Mouse (Mus musculus): ENCODE measurements around the gene Lrig3. TPM values are rescaled to one million over a fixed set of nuclear protein-coding genes. Genes with fewer than 3 reads are reported as not detected.

The Lrig3 gene
- polyA plus RNA-seq, 1 experiment from 2014 or later: 1.9 TPM

DNA sequence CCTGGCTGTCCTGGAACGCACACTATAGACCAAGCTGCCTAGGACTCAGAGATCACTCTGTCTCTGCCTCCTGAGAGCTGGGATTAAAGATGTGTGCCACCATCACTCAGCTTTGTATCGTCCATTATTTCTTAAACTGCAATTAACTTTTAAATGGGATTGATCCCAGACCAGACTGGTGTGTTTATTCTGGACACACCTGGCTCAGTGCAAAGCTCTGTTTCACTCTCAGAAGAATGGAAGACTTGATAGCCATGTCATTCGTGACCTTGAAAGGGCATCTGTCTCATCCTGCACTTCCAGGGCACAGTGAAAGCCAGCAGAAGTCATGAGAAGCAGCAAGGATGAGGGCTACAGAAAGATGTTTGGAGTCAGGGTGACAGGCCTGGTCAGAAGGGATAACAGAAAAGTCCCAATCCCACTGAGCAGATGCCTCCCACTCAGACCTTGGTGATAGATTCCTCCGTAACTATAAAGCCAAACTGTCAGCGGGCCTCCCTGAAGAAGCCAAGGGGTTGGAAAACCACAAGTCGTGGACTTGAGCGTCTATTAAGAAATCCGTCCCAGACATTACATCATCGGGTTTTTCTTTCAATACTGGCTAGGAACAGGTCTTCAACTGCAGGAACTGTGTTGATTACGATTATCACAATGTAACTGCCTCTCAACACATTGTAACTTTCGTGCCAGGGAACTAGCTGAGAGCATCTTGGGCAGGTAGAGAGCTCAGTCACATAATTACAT lies 25.5 kb upstream of the Lrig3 start:
- Histone ChIP-seq H3K4me3 (no peak overlapping the region), H3K4me1 (no peaks in the 10 kb centered on the region), H3K36me3 (no peaks in the 10 kb centered on the region), H3K9me3 (no peaks in the 10 kb centered on the region), H3K27me3 (no peaks in the 10 kb centered on the region), H3K9ac (replicated peaks) (no peak overlapping the region), H3K27ac (replicated peaks) (no peak overlapping the region), H3K4me2 (replicated peaks) (no peak overlapping the region)
- 57% methylated on average over 11 of the region's 11 CpGs for WGBS
- ATAC-seq (replicated peaks): no peak

DNA sequence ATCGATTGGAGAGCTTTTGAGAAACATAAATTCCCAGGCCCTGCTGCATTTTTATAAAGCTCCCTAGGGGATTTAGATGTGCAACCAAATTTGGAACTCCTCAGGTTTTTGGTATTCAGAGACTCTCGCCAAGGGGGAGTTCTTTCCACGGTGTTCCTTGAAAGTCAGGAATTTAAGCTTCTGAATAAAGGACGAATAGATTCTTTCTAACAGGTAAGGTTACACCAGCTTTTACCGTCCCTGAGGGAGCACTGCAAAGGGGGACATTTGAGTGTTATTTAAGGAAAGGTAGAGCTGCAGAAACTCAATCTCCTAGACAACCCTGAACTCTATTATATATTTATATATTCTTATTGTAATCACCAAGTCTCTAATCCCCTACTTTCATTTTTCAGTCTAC lies 22.9 kb upstream of the Lrig3 start:
- no peaks in the 10 kb centered on the region for H3K9me3 ChIP-seq
- ATAC-seq (replicated peaks): no peak
- H3K4me3 ChIP-seq: no peak overlapping the region
- no peaks in the 10 kb centered on the region for H3K36me3 ChIP-seq
- H3K27ac ChIP-seq (replicated peaks): no peak overlapping the region
- no peak overlapping the region for H3K4me2 ChIP-seq (replicated peaks)
- 23% methylated on average over 5 of the region's 5 CpGs for WGBS
- no peak overlapping the region for H3K9ac ChIP-seq (replicated peaks)
- H3K27me3 ChIP-seq: no peaks in the 10 kb centered on the region
- H3K4me1 ChIP-seq: no peaks in the 10 kb centered on the region

DNA sequence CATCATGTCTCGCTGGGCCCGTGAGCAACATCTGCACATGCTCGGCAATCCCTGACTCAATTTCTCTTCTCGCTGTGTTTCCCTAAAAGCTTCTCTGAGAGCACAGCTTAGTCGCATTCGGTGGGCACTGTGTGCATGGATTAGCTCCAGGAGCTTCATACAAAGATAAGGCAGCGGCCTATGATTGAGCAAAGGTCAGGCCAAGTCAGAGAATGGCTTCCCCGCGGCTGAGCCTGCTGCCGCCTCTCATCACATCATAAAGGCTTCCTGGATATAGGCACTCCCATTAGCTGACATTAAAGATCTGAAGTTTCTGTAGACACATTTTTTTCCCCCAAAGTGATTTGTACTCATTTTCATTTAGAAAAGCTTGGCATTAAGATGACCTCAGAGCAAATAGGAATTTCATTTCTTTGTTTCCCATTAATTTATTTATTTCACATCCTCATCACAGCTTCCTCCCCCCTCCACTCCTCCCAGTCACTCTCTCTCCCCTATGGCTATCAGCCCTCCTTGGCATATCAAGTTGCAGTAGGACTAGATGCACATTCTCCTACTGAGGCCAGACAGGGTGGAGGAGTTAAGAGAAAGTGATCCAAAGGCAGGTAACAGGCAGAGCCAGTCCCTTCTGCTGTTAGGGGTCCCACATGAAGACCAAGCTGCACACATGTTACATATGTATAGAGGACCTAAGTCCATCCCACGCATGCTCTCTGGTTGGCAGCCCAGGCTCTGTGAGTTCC lies 21.0 kb upstream of the Lrig3 start:
- no peak overlapping the region for H3K4me3 ChIP-seq
- H3K4me2 ChIP-seq (replicated peaks): no peak overlapping the region
- H3K36me3 ChIP-seq: no peaks in the 10 kb centered on the region
- peaks cover 11% of the 10 kb centered on the region; the same call in 1 of the 2 replicates for H3K4me1 ChIP-seq
- no peaks in the 10 kb centered on the region for H3K9me3 ChIP-seq
- no peak overlapping the region for H3K9ac ChIP-seq (replicated peaks)
- no peak overlapping the region for H3K27ac ChIP-seq (replicated peaks)
- no peak for ATAC-seq (replicated peaks)
- no peaks in the 10 kb centered on the region for H3K27me3 ChIP-seq
- 52% methylated on average over 11 of the region's 11 CpGs for WGBS

DNA sequence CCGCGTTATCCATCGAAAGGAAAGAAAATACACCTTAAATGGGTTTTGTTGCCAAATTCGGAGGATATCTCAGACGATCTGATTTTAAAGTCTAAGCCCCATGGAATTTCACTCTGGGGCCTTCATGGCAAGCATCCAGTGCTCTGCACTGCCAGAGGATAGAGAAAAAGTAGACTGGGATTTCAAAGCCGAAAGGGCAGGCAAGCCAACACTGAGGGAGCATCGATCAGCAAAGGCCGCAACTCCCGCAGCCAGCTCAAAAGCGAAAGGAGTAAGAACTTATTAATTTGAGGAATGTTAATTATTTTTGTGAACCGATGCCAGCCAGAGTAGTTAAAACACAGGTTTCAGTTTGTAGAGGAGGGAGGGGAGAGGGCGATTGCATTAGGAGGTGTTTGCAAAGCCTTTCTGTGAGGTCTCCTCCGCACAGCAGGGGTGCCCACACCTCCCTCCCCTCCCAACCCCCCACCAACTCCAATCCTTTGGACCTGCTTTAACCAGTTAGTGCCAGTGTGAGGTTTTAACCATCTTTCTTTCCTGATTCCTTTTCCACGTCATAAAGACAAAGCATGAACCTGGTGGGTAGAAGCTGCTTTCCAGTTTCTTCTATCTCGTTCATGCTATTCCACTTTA lies 17.0 kb upstream of the Lrig3 start:
- H3K4me2 ChIP-seq (replicated peaks): no peak overlapping the region; the same call in 1 of the 2 replicates
- H3K9ac ChIP-seq (replicated peaks): no peak overlapping the region
- no peaks in the 10 kb centered on the region for H3K27me3 ChIP-seq
- peaks cover 11% of the 10 kb centered on the region; the same call in 1 of the 2 replicates for H3K4me1 ChIP-seq
- H3K27ac ChIP-seq (replicated peaks): no peak overlapping the region
- H3K36me3 ChIP-seq: no peaks in the 10 kb centered on the region
- no peak overlapping the region for H3K4me3 ChIP-seq
- H3K9me3 ChIP-seq: no peaks in the 10 kb centered on the region
- WGBS: 32% methylated on average over 15 of the region's 15 CpGs
- ATAC-seq (replicated peaks): no peak

DNA sequence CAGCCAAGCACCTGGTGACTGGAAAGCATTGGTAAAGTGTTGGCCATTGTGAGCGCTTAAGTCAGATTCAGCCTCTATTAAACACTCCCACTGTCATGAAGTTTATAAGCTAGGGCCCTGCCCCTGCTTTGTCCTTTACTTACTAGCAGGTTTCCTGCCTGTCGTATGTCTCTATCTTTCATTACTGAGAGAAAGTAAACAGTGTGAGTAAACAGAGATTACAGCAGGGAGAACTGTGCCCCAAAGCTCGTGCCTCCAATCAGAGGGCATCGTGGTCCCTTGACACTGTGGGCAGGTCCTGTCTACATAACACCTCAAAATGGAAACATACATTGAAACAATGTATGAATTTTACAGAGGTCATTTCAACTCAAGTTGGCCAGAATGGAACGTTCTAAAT lies 14.3 kb upstream of the Lrig3 start:
- Histone ChIP-seq H3K9me3 (no peaks in the 10 kb centered on the region), H3K4me3 (no peak overlapping the region), H3K4me2 (replicated peaks) (no peak overlapping the region), H3K27ac (replicated peaks) (no peak overlapping the region), H3K36me3 (no peaks in the 10 kb centered on the region), H3K27me3 (no peaks in the 10 kb centered on the region), H3K4me1 (peaks cover 11% of the 10 kb centered on the region; the same call in 1 of the 2 replicates), H3K9ac (replicated peaks) (no peak overlapping the region)
- ATAC-seq (replicated peaks): no peak
- 87% methylated on average over 5 of the region's 5 CpGs for WGBS

DNA sequence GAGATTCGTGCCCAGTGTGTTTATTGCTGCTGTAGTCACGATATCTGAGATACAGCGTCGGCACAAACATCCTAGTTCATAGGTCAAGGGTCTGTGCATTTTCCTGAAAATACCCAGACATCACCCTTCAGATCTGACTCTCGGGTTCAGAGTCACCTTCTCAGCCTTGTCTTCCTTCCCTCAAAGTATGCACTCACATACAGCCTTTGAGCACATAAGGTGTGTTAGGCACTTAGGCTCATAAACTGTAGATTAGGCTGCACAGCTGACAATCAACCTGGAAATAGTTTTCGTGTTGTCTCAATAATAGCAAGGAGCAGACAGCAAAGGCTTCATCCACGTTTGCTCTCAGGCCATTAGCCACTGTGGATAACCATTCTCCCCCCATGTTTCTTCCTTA lies 11.6 kb upstream of the Lrig3 start:
- no peak overlapping the region for H3K4me2 ChIP-seq (replicated peaks)
- H3K27me3 ChIP-seq: no peaks in the 10 kb centered on the region
- peaks cover under 1% of the 10 kb centered on the region; the same call in 1 of the 2 replicates for H3K4me1 ChIP-seq
- no peaks in the 10 kb centered on the region for H3K9me3 ChIP-seq
- no peaks in the 10 kb centered on the region for H3K36me3 ChIP-seq
- 90% methylated on average over 7 of the region's 7 CpGs for WGBS
- H3K27ac ChIP-seq (replicated peaks): no peak overlapping the region
- no peak for ATAC-seq (replicated peaks)
- H3K4me3 ChIP-seq: no peak overlapping the region
- H3K9ac ChIP-seq (replicated peaks): no peak overlapping the region

DNA sequence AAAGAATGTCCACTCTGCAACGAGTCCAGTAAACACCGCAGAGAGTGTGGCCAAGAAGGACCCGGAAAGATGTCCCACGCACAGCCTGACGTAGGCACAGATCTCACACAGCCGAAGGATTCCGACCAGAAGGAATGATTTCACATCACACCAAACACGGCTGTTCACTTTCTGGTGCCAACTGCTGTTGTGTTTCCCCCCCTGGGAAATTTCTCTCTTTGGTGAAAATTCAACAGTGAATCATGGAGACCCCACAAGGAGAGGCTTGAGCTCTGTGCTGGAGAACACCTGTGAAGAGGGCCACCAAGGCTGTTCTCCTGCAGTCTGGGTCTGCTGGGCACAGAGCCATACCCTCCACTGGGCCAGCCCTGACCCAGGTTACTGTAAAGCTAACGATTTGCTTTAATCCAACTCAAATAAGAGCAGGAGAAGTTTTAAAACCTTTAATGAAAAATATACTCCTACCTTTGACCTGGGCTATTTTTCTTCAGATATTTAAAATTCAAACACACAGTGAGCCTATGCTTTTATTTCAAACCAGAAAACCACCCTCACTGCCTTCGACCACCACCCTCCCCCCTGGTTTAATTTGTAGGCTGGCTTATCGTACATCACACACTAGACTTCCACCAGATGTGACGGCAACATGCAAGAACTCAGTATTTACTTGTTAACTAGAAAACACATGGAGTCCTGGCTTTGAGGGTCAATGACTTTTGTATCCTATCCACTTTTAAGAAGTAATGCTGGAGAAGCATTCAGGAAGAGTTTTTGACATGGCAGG lies 11.0 kb upstream of the Lrig3 start:
- no peak for ATAC-seq (replicated peaks)
- Histone ChIP-seq H3K4me3 (no peak overlapping the region), H3K36me3 (no peaks in the 10 kb centered on the region), H3K9ac (replicated peaks) (no peak overlapping the region), H3K9me3 (no peaks in the 10 kb centered on the region), H3K4me2 (replicated peaks) (no peak overlapping the region), H3K27ac (replicated peaks) (no peak overlapping the region), H3K27me3 (no peaks in the 10 kb centered on the region), H3K4me1 (no peaks in the 10 kb centered on the region)
- 65% methylated on average over 12 of the region's 12 CpGs for WGBS

DNA sequence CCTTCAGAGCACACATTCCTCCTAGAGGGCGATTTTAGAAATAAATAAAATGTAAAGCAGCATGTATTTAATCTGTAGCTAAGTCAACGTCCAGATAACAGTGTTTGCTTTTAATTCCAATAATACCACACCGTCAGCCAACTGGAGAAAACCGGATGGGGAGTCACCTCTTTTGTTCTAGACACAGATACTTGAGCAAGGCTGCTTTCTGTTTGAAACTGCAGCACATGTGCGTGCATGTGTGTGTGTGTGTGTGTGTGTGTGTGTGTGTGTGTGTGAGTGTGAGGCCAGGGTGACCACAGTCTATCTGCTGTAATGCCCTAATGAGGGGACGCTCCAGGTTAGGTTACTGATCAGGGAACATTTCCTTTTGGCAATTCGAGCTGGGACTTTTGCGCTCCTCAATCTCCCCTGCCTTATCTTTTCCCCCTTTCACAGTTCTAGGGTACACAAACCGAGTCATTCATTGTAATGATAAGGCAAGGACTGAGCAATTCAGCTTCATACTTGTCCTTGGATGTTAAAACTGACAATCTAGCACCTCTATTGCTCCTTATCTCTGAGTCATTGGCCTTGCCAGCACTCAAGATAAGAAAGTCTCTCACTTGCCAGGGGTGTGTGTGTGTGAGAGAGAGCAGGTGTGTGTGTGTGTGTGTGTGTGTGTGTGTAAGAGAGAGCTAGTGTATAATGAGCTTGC lies 4.4 kb upstream of the Lrig3 start:
- no peak overlapping the region for H3K4me2 ChIP-seq (replicated peaks)
- no peaks in the 10 kb centered on the region for H3K36me3 ChIP-seq
- H3K9me3 ChIP-seq: no peaks in the 10 kb centered on the region
- 73% methylated on average over 9 of the region's 9 CpGs for WGBS
- H3K27me3 ChIP-seq: peaks cover 12% of the 10 kb centered on the region
- H3K9ac ChIP-seq (replicated peaks): no peak overlapping the region
- no peak overlapping the region for H3K27ac ChIP-seq (replicated peaks)
- no peak for ATAC-seq (replicated peaks)
- peaks cover 10% of the 10 kb centered on the region for H3K4me1 ChIP-seq
- no peak overlapping the region for H3K4me3 ChIP-seq

DNA sequence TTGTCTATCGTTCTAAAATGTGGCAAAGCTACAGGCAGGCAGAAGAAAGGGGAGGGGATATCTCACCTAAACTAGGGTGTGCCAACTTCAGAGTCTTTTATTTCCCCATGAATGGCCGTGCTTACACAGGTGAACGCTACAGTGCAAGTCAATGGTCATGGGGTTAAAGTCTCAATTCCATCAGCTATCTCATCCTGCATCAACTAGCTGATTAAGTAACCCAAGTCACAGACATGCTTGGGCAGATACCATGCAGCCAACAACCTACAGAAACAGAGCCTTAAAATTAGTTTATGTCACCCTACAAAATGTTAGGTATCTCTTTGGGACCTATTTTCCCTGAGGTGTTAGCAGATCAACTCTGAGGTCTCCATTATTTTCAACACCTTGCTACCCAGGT lies 1.3 kb upstream of the Lrig3 start:
- no peak overlapping the region for H3K4me3 ChIP-seq
- no peaks in the 10 kb centered on the region for H3K36me3 ChIP-seq
- H3K9ac ChIP-seq (replicated peaks): no peak overlapping the region
- H3K27ac ChIP-seq (replicated peaks): no peak overlapping the region
- no peak overlapping the region for H3K4me2 ChIP-seq (replicated peaks)
- H3K9me3 ChIP-seq: no peaks in the 10 kb centered on the region
- peaks cover 18% of the 10 kb centered on the region for H3K27me3 ChIP-seq
- 83% methylated on average over 3 of the region's 3 CpGs for WGBS
- no peak for ATAC-seq (replicated peaks)
- peaks cover 32% of the 10 kb centered on the region for H3K4me1 ChIP-seq

DNA sequence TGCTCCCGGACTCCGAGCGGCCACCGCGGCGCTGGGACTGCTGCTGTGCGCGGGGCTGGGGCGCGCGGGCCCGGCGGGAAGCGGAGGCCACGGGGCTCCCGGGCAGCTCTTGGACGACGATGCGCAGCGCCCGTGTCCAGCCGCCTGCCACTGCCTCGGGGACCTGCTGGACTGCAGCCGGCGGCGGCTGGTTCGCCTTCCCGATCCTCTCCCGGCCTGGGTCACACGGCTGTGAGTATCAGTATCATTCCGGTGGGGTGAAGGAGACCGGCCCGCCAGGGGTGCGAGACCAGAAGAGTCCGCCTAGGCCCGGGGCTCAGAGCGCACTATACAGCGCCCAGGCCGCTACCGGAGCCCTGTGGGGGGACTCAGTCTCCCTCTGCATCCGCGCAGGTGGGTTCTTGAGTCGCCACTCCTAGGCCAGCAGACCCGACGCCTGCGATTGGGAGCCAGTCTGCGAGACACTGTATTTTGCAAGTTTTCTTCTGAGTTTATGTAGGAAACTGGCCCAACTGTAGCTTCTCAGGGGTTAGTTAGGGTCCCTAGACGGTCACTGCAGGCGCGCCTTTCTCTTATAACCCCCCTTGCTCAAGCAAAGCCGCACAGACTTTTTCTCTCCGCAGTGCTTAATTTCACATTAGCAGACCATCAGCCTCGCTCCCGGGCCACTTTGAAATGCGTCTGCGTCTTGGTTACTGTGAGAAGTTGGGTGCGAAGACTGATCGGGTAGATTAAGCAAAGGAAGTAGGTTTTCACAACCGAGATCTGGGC lies 698 bp downstream of the Lrig3 start:
- Histone ChIP-seq H3K4me2 (replicated peaks) (peak overlapping the region; percentile 100), H3K36me3 (no peaks in the 10 kb centered on the region), H3K4me1 (peaks cover 32% of the 10 kb centered on the region), H3K27ac (replicated peaks) (0 out of 2 replicates have a peak overlapping the region, but pooled peaks have one; percentile 40), H3K27me3 (peaks cover 22% of the 10 kb centered on the region), H3K9me3 (no peaks in the 10 kb centered on the region), H3K9ac (replicated peaks) (peak overlapping the region; percentile 64), H3K4me3 (peak overlapping the region; percentile 84)
- WGBS: under 1% methylated on average over 55 of the region's 59 CpGs
- ATAC-seq (replicated peaks): peak; percentile 63
